Mouse (Mus musculus) myocyte (in vitro differentiated cells): ENCODE results near the gene Cxcr5.

Experiments
- E2F4 ChIP-seq: IDR thresholded peaks from one replicate; pipeline ENCODE4 v1.6.1; 2011; ENCODE audit warnings: mild to moderate bottlenecking, control low read depth, moderate library complexity; ENCODE audit not compliant: insufficient read depth
- MYOG ChIP-seq, 3 experiments: IDR thresholded peaks; one replicate each; pipeline ENCODE4 v1.6.1; 2011; ENCODE audit warnings: control low read depth in 2 of 3, low read depth in 2 of 3, mild to moderate bottlenecking in 2 of 3; ENCODE audit not compliant: insufficient read length in 2 of 3, control insufficient read depth in 1 of 3, insufficient read depth in 1 of 3
- POLR2A ChIP-seq: IDR thresholded peaks from one replicate; pipeline ENCODE4 v1.6.1; 2011; ENCODE audit warnings: low read depth, mild to moderate bottlenecking, control low read depth, moderate library complexity; ENCODE audit not compliant: insufficient read length

DNA sequence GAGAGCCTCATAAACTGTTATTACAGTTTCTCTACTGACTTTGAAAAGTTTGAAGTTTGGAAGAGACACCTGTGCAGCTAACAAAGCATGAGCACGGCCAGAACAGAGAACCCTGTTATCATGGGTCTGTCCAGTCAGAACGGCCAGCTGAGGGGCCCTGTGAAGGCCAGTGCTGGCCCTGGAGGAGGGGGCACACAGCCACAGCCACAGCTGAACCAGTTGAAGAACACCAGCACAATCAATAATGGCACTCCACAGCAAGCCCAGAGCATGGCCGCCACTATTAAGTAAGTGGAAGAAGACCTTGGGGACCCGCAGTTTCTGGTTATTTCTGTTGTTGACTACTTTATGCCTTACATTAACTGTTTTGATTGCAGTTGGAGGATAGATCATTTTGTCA is 45.6 kb upstream of the Cxcr5 start:
- TF ChIP-seq POLR2A (no peak), MYOG (IDR thresholded peaks at IDR 0.05; ENCODE audit: control insufficient read depth in 1 of 3, insufficient read depth in 1 of 3, insufficient read length in 2 of 3, low read depth in 2 of 3) (no peak), E2F4 (no peak)
